9 mouse cellular contexts compared by ENCODE assay signal in genomic region chr17:35393864-35394800, GRCm38 (mm10). TPM values are rescaled to one million over a fixed set of nuclear protein-coding genes. Genes with fewer than 3 reads are reported as not detected.
DNase-seq lines count a peak whose midpoint lies in the region; ATAC-seq and TF ChIP-seq lines count a peak whose summit lies in the region.
"Not testable (repeated sequence)": the region's sequence is repeated elsewhere in the genome, so short reads cannot be mapped to it uniquely, and the experiment has no call there.
"Had no signal": no experiment of that assay in that cellular context is flagged by ENCODE, and none has a peak within 500 bp of the region (broad histone marks: within the 10 kb centered on the region; RNA-seq: fewer than 3 reads in every experiment).

No protein-coding gene starts in this region.

- H3K36me3 ChIP-seq in embryonic facial prominence, embryonic 14.5 days (ENCODE audit: control insufficient read depth, insufficient read depth, low read length); heart, embryonic 10.5 days; limb, embryonic 10.5 days; lung, embryonic 15.5 days; stomach, postnatal 0 days (ENCODE audit: control insufficient read depth, insufficient read depth, low read length): not testable (repeated sequence)

- peak overlapping the region; percentile 20 for H3K4me3 ChIP-seq in embryonic facial prominence, embryonic 14.5 days (ENCODE audit: low read depth, low read length)
- peak overlapping the region; percentile 49 for H3K4me3 ChIP-seq in heart, embryonic 10.5 days
- peak overlapping the region; percentile 43 for H3K4me3 ChIP-seq in limb, embryonic 10.5 days
- H3K4me3 ChIP-seq in lung, embryonic 15.5 days, result peak overlapping the region; percentile 27
- not testable (repeated sequence) for H3K4me3 ChIP-seq in stomach, postnatal 0 days (ENCODE audit: low read depth, low read length)

- not testable (repeated sequence) for TF ChIP-seq EP300 in stomach, postnatal 0 days (optimal IDR thresholded peaks at IDR 0.05)

- H3K9ac ChIP-seq in embryonic facial prominence, embryonic 14.5 days (ENCODE audit: low read depth, low read length); lung, embryonic 15.5 days; stomach, postnatal 0 days (ENCODE audit: low read length): not testable (repeated sequence)

- peak; percentile 60; the same call in 1 of the 2 replicates for ATAC-seq in embryonic facial prominence, embryonic 14.5 days (ENCODE audit: low read depth)
- ATAC-seq in inflammation-experienced regulatory T-cells, adult 6 months, result peak; percentile 95
- peak; percentile 84 for ATAC-seq in lung, embryonic 15.5 days (ENCODE audit: borderline replicate concordance, extremely low read depth, low FRiP score, low TSS enrichment)
- ATAC-seq in stomach, postnatal 0 days (ENCODE audit: low FRiP score, low TSS enrichment), result peak; percentile 94

- H3K4me1 ChIP-seq in embryonic facial prominence, embryonic 14.5 days (ENCODE audit: control insufficient read depth, insufficient read depth, low read length); heart, embryonic 10.5 days; limb, embryonic 10.5 days; lung, embryonic 15.5 days; stomach, postnatal 0 days (replicated peaks; ENCODE audit: control insufficient read depth, insufficient read depth): not testable (repeated sequence)

- peak overlapping the region; percentile 43 for H3K4me2 ChIP-seq in embryonic facial prominence, embryonic 14.5 days (ENCODE audit: low read depth, low read length)
- H3K4me2 ChIP-seq in lung, embryonic 15.5 days, result peak overlapping the region; percentile 53
- peak overlapping the region; percentile 35 for H3K4me2 ChIP-seq in stomach, postnatal 0 days (replicated peaks; ENCODE audit: low read depth)

- H3K27me3 ChIP-seq in embryonic facial prominence, embryonic 14.5 days (replicated peaks; ENCODE audit: control insufficient read depth, insufficient read depth, low read length); lung, embryonic 15.5 days; stomach, postnatal 0 days (ENCODE audit: control insufficient read depth, insufficient read depth, low read length): not testable (repeated sequence)
- H3K27me3 ChIP-seq in heart, embryonic 10.5 days (ENCODE audit: insufficient read depth, poor library complexity, severe bottlenecking), result peaks cover 17% of the 10 kb centered on the region
- H3K27me3 ChIP-seq in limb, embryonic 10.5 days (ENCODE audit: low read depth, poor library complexity, severe bottlenecking), result peaks cover 31% of the 10 kb centered on the region

- not testable (repeated sequence) for H3K27ac ChIP-seq in embryonic facial prominence, embryonic 14.5 days (replicated peaks; ENCODE audit: low read depth, low read length); heart, embryonic 10.5 days; limb, embryonic 10.5 days; lung, embryonic 15.5 days; stomach, postnatal 0 days (replicated peaks)

- peak; percentile 54 for DNase-seq in adrenal gland, adult 2 months
- DNase-seq in embryonic facial prominence, embryonic 14.5 days (ENCODE audit: low spot score); heart, embryonic 10.5 days (ENCODE audit: low spot score); stomach, postnatal 0 days (ENCODE audit: low spot score): not testable (repeated sequence)
- DNase-seq in limb, embryonic 10.5 days (ENCODE audit: low spot score), result peak; percentile 31
- DNase-seq in natural killer cell, adult 2 months (ENCODE audit: low spot score in 2 of 2), result peak; percentile 73 to 76

- not testable (repeated sequence) for TF ChIP-seq CTCF in stomach, postnatal 0 days (IDR thresholded peaks at IDR 0.05; ENCODE audit: low read depth)

- WGBS in embryonic facial prominence, embryonic 14.5 days, result 2% methylated on average over 36 of the region's 75 CpGs
- 4% methylated on average over 58 of the region's 75 CpGs for WGBS in heart, embryonic 10.5 days
- WGBS in limb, embryonic 10.5 days, result 3% methylated on average over 51 of the region's 75 CpGs
- WGBS in lung, embryonic 15.5 days, result 3% methylated on average over 58 of the region's 75 CpGs
- WGBS in stomach, postnatal 0 days, result 3% methylated on average over 41 of the region's 75 CpGs

- not testable (repeated sequence) for H3K9me3 ChIP-seq in embryonic facial prominence, embryonic 14.5 days (ENCODE audit: control insufficient read depth, low read length); heart, embryonic 10.5 days; limb, embryonic 10.5 days (replicated peaks); lung, embryonic 15.5 days; stomach, postnatal 0 days (ENCODE audit: control insufficient read depth, low read length)

RNA-seq across cellular contexts. Expression of gene H2-Q4, which starts 14.7 kb away (rescaled TPM):
- 10 to 100 TPM; 21.1 to 28.8 TPM for total RNA-seq in adrenal gland, adult 2 months (2021)
- 183 and 203 TPM in 2 replicates for polyA plus RNA-seq in adrenal gland, adult 2 months (2012; rRNA removed)
- polyA plus RNA-seq in embryonic facial prominence, embryonic 14.5 days (2014; fragmentation: Nextera tagmentation; extraction: Ambion mirVana), result 1.3 and 2.0 TPM in 2 replicates
- polyA plus RNA-seq in heart, embryonic 10.5 days (2016; fragmentation: Nextera tagmentation; extraction: Ambion mirVana), result 1.8 and 2.1 TPM in 2 replicates
- 10 to 100 TPM; 11.4 to 17.3 (median 16.4) TPM for polyA plus RNA-seq in inflammation-experienced regulatory T-cells, adult 6 months (2017; shearing (Covaris generic))
- 2.2 and 3.6 TPM in 2 replicates for polyA plus RNA-seq in limb, embryonic 10.5 days (2016; fragmentation: Nextera tagmentation; extraction: Ambion mirVana)
- polyA plus RNA-seq in lung, embryonic 15.5 days (2015; fragmentation: Nextera tagmentation; extraction: Ambion mirVana), result 6.3 and 7.6 TPM in 2 replicates
- 2.7 and 3.3 TPM in 2 replicates for polyA plus RNA-seq in stomach, postnatal 0 days (2015; fragmentation: Nextera tagmentation; extraction: Ambion mirVana)

RNA-seq across cellular contexts. Expression of gene H2-Q6, which starts 30.5 kb away (rescaled TPM):
- total RNA-seq in adrenal gland, adult 2 months (2021), result 1 to 10 TPM; 3.3 to 7.9 TPM
- 23.0 and 24.7 TPM in 2 replicates for polyA plus RNA-seq in adrenal gland, adult 2 months (2012; rRNA removed)
- polyA plus RNA-seq in embryonic facial prominence, embryonic 14.5 days (2014; fragmentation: Nextera tagmentation; extraction: Ambion mirVana), result 0.14 and 0.29 TPM in 2 replicates
- polyA plus RNA-seq in heart, embryonic 10.5 days (2016; fragmentation: Nextera tagmentation; extraction: Ambion mirVana), result 0.17 and 4.9 TPM in 2 replicates
- 100 to 1,000 TPM; 356 to 772 (median 602) TPM for polyA plus RNA-seq in inflammation-experienced regulatory T-cells, adult 6 months (2017; shearing (Covaris generic))
- 2.6 and 3.8 TPM in 2 replicates for polyA plus RNA-seq in limb, embryonic 10.5 days (2016; fragmentation: Nextera tagmentation; extraction: Ambion mirVana)
- polyA plus RNA-seq in lung, embryonic 15.5 days (2015; fragmentation: Nextera tagmentation; extraction: Ambion mirVana), result 0.76 and 1.1 TPM in 2 replicates
- 0.22 and 0.35 TPM in 2 replicates for polyA plus RNA-seq in stomach, postnatal 0 days (2015; fragmentation: Nextera tagmentation; extraction: Ambion mirVana)
- polyA plus RNA-seq: myocyte had no signal

RNA-seq across cellular contexts. Expression of gene H2-Q7, which starts 44.8 kb away (rescaled TPM):
- 1 to 10 TPM; 5.0 to 5.7 TPM for total RNA-seq in adrenal gland, adult 2 months (2021)
- 59.2 and 61.8 TPM in 2 replicates for polyA plus RNA-seq in adrenal gland, adult 2 months (2012; rRNA removed)
- 2.1 and 2.4 TPM in 2 replicates for polyA plus RNA-seq in embryonic facial prominence, embryonic 14.5 days (2014; fragmentation: Nextera tagmentation; extraction: Ambion mirVana)
- polyA plus RNA-seq in heart, embryonic 10.5 days (2016; fragmentation: Nextera tagmentation; extraction: Ambion mirVana), result 2.2 and 12.2 TPM in 2 replicates
- polyA plus RNA-seq in inflammation-experienced regulatory T-cells, adult 6 months (2017; shearing (Covaris generic)), result 1,000 to 10,000 TPM in 2 of 3 experiments, 100 to 1,000 TPM in 1; 921 to 1,440 (median 1,337) TPM
- polyA plus RNA-seq in limb, embryonic 10.5 days (2016; fragmentation: Nextera tagmentation; extraction: Ambion mirVana), result 24.7 and 28.4 TPM in 2 replicates
- 6.9 and 8.3 TPM in 2 replicates for polyA plus RNA-seq in lung, embryonic 15.5 days (2015; fragmentation: Nextera tagmentation; extraction: Ambion mirVana)
- polyA plus RNA-seq in stomach, postnatal 0 days (2015; fragmentation: Nextera tagmentation; extraction: Ambion mirVana), result 0.96 and 1.2 TPM in 2 replicates

RNA-seq across cellular contexts. Expression of gene H2-Q2, which starts 52.1 kb away (rescaled TPM):
- total RNA-seq in adrenal gland, adult 2 months (2021), result 1 to 10 TPM in 1 of 2 experiments, under 1 TPM in 1; 0.61 to 2.5 TPM
- polyA plus RNA-seq in adrenal gland, adult 2 months (2012; rRNA removed), result 0.27 TPM in 1 of 2 replicates, not detected in the other
- polyA plus RNA-seq in embryonic facial prominence, embryonic 14.5 days (2014; fragmentation: Nextera tagmentation; extraction: Ambion mirVana), result 0.22 and 0.62 TPM in 2 replicates
- 11.2 and 15.9 TPM in 2 replicates for polyA plus RNA-seq in heart, embryonic 10.5 days (2016; fragmentation: Nextera tagmentation; extraction: Ambion mirVana)
- 10 to 100 TPM in 2 of 3 experiments, 1 to 10 TPM in 1; 4.6 to 25.2 (median 21.9) TPM for polyA plus RNA-seq in inflammation-experienced regulatory T-cells, adult 6 months (2017; shearing (Covaris generic))
- polyA plus RNA-seq in limb, embryonic 10.5 days (2016; fragmentation: Nextera tagmentation; extraction: Ambion mirVana), result 0.79 and 0.80 TPM in 2 replicates
- polyA plus RNA-seq in lung, embryonic 15.5 days (2015; fragmentation: Nextera tagmentation; extraction: Ambion mirVana), result 6.6 and 7.1 TPM in 2 replicates
- 1.2 and 1.6 TPM in 2 replicates for polyA plus RNA-seq in stomach, postnatal 0 days (2015; fragmentation: Nextera tagmentation; extraction: Ambion mirVana)

Comparison
In these comparisons a context has a peak if more than half of its experiments do, and no peak if none do; other contexts are left out.
1. RNA of gene H2-Q4, which starts 14.7 kb away (polyA plus RNA-seq): 183 to 203 TPM in adrenal gland, adult 2 months; 11.4 to 17.3 TPM in inflammation-experienced regulatory T-cells, adult 6 months, 6.3 to 7.6 TPM in lung, embryonic 15.5 days, 2.2 to 3.6 TPM in limb, embryonic 10.5 days, 2.7 to 3.3 TPM in stomach, postnatal 0 days, 1.8 to 2.1 TPM in heart, embryonic 10.5 days and 1.3 to 2.0 TPM in embryonic facial prominence, embryonic 14.5 days; every median in the first group is over 10 times any median in the second.
2. RNA of gene H2-Q6, which starts 30.5 kb away (polyA plus RNA-seq): 356 to 772 TPM in inflammation-experienced regulatory T-cells, adult 6 months; 23.0 to 24.7 TPM in adrenal gland, adult 2 months, 0.17 to 4.9 TPM in heart, embryonic 10.5 days, 2.6 to 3.8 TPM in limb, embryonic 10.5 days, 0.76 to 1.1 TPM in lung, embryonic 15.5 days, 0.14 to 0.29 TPM in embryonic facial prominence, embryonic 14.5 days and 0.22 to 0.35 TPM in stomach, postnatal 0 days; every median in the first group is over 10 times any median in the second.
3. RNA of gene H2-Q7, which starts 44.8 kb away (polyA plus RNA-seq): 921 to 1,440 TPM in inflammation-experienced regulatory T-cells, adult 6 months; 59.2 to 61.8 TPM in adrenal gland, adult 2 months, 24.7 to 28.4 TPM in limb, embryonic 10.5 days, 2.2 to 12.2 TPM in heart, embryonic 10.5 days, 6.9 to 8.3 TPM in lung, embryonic 15.5 days, 2.1 to 2.4 TPM in embryonic facial prominence, embryonic 14.5 days and 0.96 to 1.2 TPM in stomach, postnatal 0 days; every median in the first group is over 10 times any median in the second.
4. Peak in every context shown above with its lines, with median percentiles within 50 percentile points of each other: ATAC-seq and H3K4me2 ChIP-seq.